Mouse (Mus musculus): ENCODE measurements around the gene Psors1c2. TPM values are rescaled to one million over a fixed set of nuclear protein-coding genes. Genes with fewer than 3 reads are reported as not detected.

The Psors1c2 gene
- 0.14 and 0.29 TPM in 2 replicates for polyA plus RNA-seq (2012; rRNA removed)

GRCm38 (mm10) chr17:35532901-35533300 lies at the start of gene Psors1c2:
Gene Psors1c2 (plus strand): TSS chr17:35533201.

DNA sequence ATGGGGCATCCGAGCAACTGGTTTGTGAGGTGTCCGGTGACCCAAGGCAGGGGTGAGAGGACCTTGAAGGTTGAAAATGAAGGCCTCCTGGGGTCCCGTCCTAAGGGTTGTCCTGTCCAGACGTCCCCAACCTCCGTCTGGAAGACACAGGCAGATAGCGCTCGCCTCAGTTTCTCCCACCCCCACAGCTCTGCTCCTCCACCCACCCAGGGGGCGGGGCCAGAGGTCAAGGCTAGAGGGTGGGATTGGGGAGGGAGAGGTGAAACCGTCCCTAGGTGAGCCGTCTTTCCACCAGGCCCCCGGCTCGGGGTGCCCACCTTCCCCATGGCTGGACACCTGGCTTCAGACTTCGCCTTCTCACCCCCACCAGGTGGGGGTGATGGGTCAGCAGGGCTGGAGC lies 27.2 kb upstream of the Psors1c2 start, which contains the start of gene Pou5f1:
Pou5f1 (plus strand) TSS at position 243 of the 400 bp plus-strand sequence.

DNA sequence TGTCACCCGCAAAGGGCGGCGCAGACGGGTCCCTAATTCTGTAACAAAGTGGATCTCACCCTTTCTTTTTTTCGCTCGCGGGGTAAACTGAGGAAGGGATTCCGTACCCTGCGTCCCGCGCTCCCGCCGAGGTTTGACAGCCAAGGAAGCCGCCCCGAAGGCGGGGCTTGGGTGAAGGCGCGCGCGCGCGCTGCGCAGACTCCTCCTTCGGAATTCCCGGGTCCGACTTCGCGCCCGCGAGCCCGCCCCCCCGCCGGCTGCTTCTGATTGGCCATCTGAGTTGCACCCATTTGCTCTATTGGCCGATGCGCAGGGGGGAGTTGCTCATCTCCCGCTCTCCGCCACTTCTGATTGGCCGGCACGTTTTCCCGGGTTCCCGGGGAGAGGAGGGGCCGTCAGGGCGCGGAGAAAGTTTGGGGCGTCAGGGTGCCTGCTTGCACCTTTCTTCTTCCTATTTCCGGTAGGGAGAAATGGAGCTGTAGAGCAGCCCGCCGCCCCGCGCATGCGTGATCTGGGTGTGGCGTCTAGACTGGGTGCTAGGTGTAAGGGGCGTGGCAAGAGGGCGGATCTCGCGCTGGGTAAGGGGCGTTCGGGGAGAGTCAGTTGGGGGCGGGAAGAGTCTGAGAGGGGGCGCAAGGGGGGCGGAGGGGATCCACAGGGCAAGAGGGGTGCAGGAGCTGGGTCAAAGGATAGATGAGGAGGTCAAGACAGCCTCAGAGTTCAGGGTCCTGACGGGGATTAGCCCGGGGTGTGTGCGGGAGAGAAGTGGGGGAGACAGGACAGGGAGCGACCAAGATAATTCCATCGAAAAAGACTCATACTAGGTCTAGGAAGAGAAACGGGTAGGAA lies 16.1 kb upstream of the Psors1c2 start, which contains the start of the genes Tcf19 and Cchcr1:
Tcf19 (minus strand) TSS at position 173 of the 849 bp plus-strand sequence.
Cchcr1 (plus strand) TSS at position 449 of the 849 bp plus-strand sequence.

GRCm38 (mm10) chr17:35551881-35552414 lies 18.9 kb downstream of the Psors1c2 start, which contains the start of gene Cdsn:
Gene Cdsn (plus strand): TSS chr17:35552128.

DNA sequence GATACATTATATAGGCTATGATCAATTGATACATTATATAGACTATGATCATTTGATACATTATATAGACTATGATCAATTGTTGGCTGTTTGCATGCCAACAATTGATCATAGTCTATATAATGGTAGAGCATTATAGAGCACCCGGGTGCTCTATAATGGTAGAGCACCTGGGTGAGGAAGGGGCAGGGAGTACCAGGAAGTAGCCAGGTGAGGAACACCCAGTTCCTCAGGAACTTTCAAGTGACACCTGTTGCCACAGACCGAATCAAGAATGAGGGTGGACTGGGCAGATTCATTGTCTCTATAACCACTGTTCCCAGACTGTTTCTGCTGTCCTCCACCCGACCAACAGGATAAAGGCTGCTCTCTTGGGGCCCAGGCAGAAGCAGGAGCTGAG lies 34.1 kb downstream of the Psors1c2 start, which contains the start of gene 2300002M23Rik:
2300002M23Rik (plus strand) TSS at position 301 of the 400 bp plus-strand sequence.

Other genes starting within 250 kb of the Psors1c2 start
- gene H2-Q1, start 212.8 kb upstream of the Psors1c2 start, polyA plus RNA-seq (2012; rRNA removed) = 5.1 and 9.8 TPM in 2 replicates
- gene H2-Q2, start 191.0 kb upstream of the Psors1c2 start, polyA plus RNA-seq (2012; rRNA removed) = 95.5 and 141 TPM in 2 replicates
- gene H2-Q4, start 153.6 kb upstream of the Psors1c2 start, polyA plus RNA-seq (2012; rRNA removed) = 71.8 and 75.3 TPM in 2 replicates
- 18.5 and 18.8 TPM in 2 replicates for gene H2-Q6, start 108.4 kb upstream of the Psors1c2 start, polyA plus RNA-seq (2012; rRNA removed)
- 50.6 and 57.2 TPM in 2 replicates for gene H2-Q7, start 94.0 kb upstream of the Psors1c2 start, polyA plus RNA-seq (2012; rRNA removed)
- 8.0 and 8.1 TPM in 2 replicates for gene H2-Q10, start 63.1 kb upstream of the Psors1c2 start, polyA plus RNA-seq (2012; rRNA removed)
- gene Pou5f1, start 27.2 kb upstream of the Psors1c2 start, polyA plus RNA-seq (2012; rRNA removed) = not detected in 2 replicates
- gene Tcf19, start 16.4 kb upstream of the Psors1c2 start, polyA plus RNA-seq (2012; rRNA removed) = 16.9 and 18.7 TPM in 2 replicates
- 12.2 and 13.5 TPM in 2 replicates for gene Cchcr1, start 16.1 kb upstream of the Psors1c2 start, polyA plus RNA-seq (2012; rRNA removed)
- gene Cdsn, start 18.9 kb downstream of the Psors1c2 start, polyA plus RNA-seq (2012; rRNA removed) = 1.9 and 2.1 TPM in 2 replicates
- gene 2300002M23Rik, start 34.2 kb downstream of the Psors1c2 start, polyA plus RNA-seq (2012; rRNA removed) = not detected in 2 replicates
- gene Sfta2, start 68.3 kb downstream of the Psors1c2 start, polyA plus RNA-seq (2012; rRNA removed) = not detected in 2 replicates
- not detected in 2 replicates for gene Gm9573, start 93.4 kb downstream of the Psors1c2 start, polyA plus RNA-seq (2012; rRNA removed)
- gene Mucl3, start 110.5 kb downstream of the Psors1c2 start, polyA plus RNA-seq (2012; rRNA removed) = not detected in 2 replicates
- gene Vars2, start 134.4 kb downstream of the Psors1c2 start, polyA plus RNA-seq (2012; rRNA removed) = 43.1 and 46.7 TPM in 2 replicates
- gene Gtf2h4, start 140.5 kb downstream of the Psors1c2 start, polyA plus RNA-seq (2012; rRNA removed) = 25.7 and 30.4 TPM in 2 replicates
- 106 and 136 TPM in 2 replicates for gene Ddr1, start 171.4 kb downstream of the Psors1c2 start, polyA plus RNA-seq (2012; rRNA removed)

All from colon, adult 2 months (tissue).